Mouse (Mus musculus) bone marrow macrophage, adult 2 months (primary cell): ENCODE measurements around the gene Tex33.

Experiments
- CTCF ChIP-seq: IDR thresholded peaks from 2 replicates; pipeline ENCODE4 v1.5.1; 2012; ENCODE audit warnings: low read depth, mild to moderate bottlenecking, low read length, moderate library complexity
- POLR2A ChIP-seq: IDR thresholded peaks from 2 replicates; pipeline ENCODE4 v1.6.1; 2012; ENCODE audit warnings: mild to moderate bottlenecking, low read depth, low read length, borderline replicate concordance

GRCm38 (mm10) chr15:78430874-78431273 lies 35.2 kb upstream of the Tex33 start:
- TF ChIP-seq CTCF, result no peak
- no peak for TF ChIP-seq POLR2A
